Mouse (Mus musculus) heart, embryonic 14.5 days (tissue): ENCODE data around the gene Dnajc17. TPM values are rescaled to one million over a fixed set of nuclear protein-coding genes. Genes with fewer than 3 reads are reported as not detected.

Source experiments
- ATAC-seq: fragments of 200-750 bp; cut with Nextera tagmentation; 2 replicates; pipeline ENCODE4 v1.8.0; 2017; ENCODE audit warnings: low read depth, moderate TSS enrichment; ENCODE audit not compliant: insufficient number of reproducible peaks, insufficient read depth, low FRiP score
- H3K27ac ChIP-seq, 2 experiments: fragments of 200-500 bp in 1 of 2; fragments of 300-500 bp in 1 of 2; sonication (generic) in 1 of 2; replicated peaks in 1 of 2; 2 replicates each; pipeline ENCODE4 v1.5.1; 2012 to 2014; ENCODE audit warnings: low read depth in 2 of 2, low read length in 2 of 2, control low read depth in 1 of 2, mild to moderate bottlenecking in 1 of 2, mixed read lengths in 1 of 2; ENCODE audit not compliant: control insufficient read depth in 1 of 2, insufficient read depth in 1 of 2
- H3K27me3 ChIP-seq: fragments of 300-500 bp; sonication (generic); 2 replicates; pipeline ENCODE4 v1.6.1; 2014; ENCODE audit warnings: mild to moderate bottlenecking, low read length, control low read depth; ENCODE audit not compliant: control insufficient read depth, insufficient read depth
- H3K36me3 ChIP-seq: fragments of 300-500 bp; sonication (generic); 2 replicates; pipeline ENCODE4 v1.6.1; 2014; ENCODE audit warnings: mild to moderate bottlenecking, control low read depth, low read length, mixed read lengths; ENCODE audit not compliant: control insufficient read depth, insufficient read depth
- H3K4me1 ChIP-seq, 2 experiments: fragments of 200-500 bp in 1 of 2; fragments of 300-500 bp in 1 of 2; sonication (generic) in 1 of 2; 2 replicates each; pipeline ENCODE4 v1.6.1; 2012 to 2014; ENCODE audit warnings: low read length in 2 of 2, control low read depth in 1 of 2, mixed read lengths in 1 of 2; ENCODE audit not compliant: control insufficient read depth in 2 of 2, insufficient read depth in 2 of 2
- H3K4me2 ChIP-seq: fragments of 300-500 bp; sonication (generic); 2 replicates; pipeline ENCODE4 v1.6.1; 2014; ENCODE audit warnings: mild to moderate bottlenecking, low read length
- H3K4me3 ChIP-seq, 2 experiments: fragments of 200-500 bp in 1 of 2; fragments of 300-500 bp in 1 of 2; sonication (generic) in 1 of 2; 2 replicates each; pipeline ENCODE4 v1.5.1; 2012 to 2014; ENCODE audit warnings: low read length in 2 of 2, mild to moderate bottlenecking in 2 of 2, control low read depth in 1 of 2, low read depth in 1 of 2, moderate library complexity in 1 of 2; ENCODE audit not compliant: control insufficient read depth in 1 of 2, insufficient read depth in 1 of 2
- H3K9ac ChIP-seq: fragments of 300-500 bp; sonication (generic); 2 replicates; pipeline ENCODE4 v1.6.1; 2014; ENCODE audit warnings: mild to moderate bottlenecking, low read length
- H3K9me3 ChIP-seq: fragments of 300-500 bp; sonication (generic); 2 replicates; pipeline ENCODE4 v1.6.1; 2016; ENCODE audit warnings: low read length, control low read depth; ENCODE audit not compliant: control insufficient read depth
- WGBS: fragments of 180-500 bp; shearing (Covaris S2); extraction: QIAGEN DNeasy Blood & Tissue Kit; methylation state at CpG from one replicate; pipeline ENCODE4 v1.1.7; 2014; 5-methylcytosine and 5-hydroxymethylcytosine counted together
- polyA plus RNA-seq: library from polyadenylated mRNA; unstranded; fragments of >200 nt; fragmentation: Nextera tagmentation; extraction: Ambion mirVana; gene quantifications from 2 replicates; pipeline ENCODE4 v1.2.1, GENCODE M21; 2014

Gene Dnajc17
- polyA plus RNA-seq, 1 experiment from 2014 or later: 10.8 TPM

- no peak overlapping the region for H3K4me2 ChIP-seq
These were observed 50.8 kb downstream of the Dnajc17 start for GRCm38 (mm10) chr2:119157836-119158235.

GRCm38 (mm10) chr2:119156681-119157572 is 51.7 kb downstream of the Dnajc17 start, which contains the start of gene Rmdn3:
Gene Rmdn3, minus strand, starts transcription at chr2:119157034.
- H3K27me3 ChIP-seq: no peaks in the 10 kb centered on the region
- peaks cover 7 to 25% of the 10 kb centered on the region in 2 experiments for H3K4me1 ChIP-seq
- H3K4me2 ChIP-seq: peak within 1 kb of the TSS; percentile 89
- H3K27ac ChIP-seq: peak within 1 kb of the TSS; percentile 6 to 55; a peak in 3 of 4 replicates
- peak; percentile 75 for ATAC-seq
- H3K4me3 ChIP-seq: peak within 1 kb of the TSS; percentile 68 to 78
- H3K36me3 ChIP-seq: peaks cover 26% of the 10 kb centered on the region
- WGBS: under 1% methylated on average over 54 of the region's 57 CpGs
- H3K9me3 ChIP-seq: no peaks in the 10 kb centered on the region
- peak within 1 kb of the TSS; percentile 88 for H3K9ac ChIP-seq

More at GRCm38 (mm10) chr2:119157836-119158235, 50.8 kb downstream of the Dnajc17 start:
- Histone ChIP-seq H3K36me3 (peaks cover 17% of the 10 kb centered on the region), H3K4me3 (no peak overlapping the region), H3K9ac (no peak overlapping the region), H3K9me3 (no peaks in the 10 kb centered on the region), H3K4me1 (peaks cover 5 to 25% of the 10 kb centered on the region in 2 experiments), H3K27me3 (no peaks in the 10 kb centered on the region), H3K27ac (no peak overlapping the region)
- ATAC-seq: no peak

DNA sequence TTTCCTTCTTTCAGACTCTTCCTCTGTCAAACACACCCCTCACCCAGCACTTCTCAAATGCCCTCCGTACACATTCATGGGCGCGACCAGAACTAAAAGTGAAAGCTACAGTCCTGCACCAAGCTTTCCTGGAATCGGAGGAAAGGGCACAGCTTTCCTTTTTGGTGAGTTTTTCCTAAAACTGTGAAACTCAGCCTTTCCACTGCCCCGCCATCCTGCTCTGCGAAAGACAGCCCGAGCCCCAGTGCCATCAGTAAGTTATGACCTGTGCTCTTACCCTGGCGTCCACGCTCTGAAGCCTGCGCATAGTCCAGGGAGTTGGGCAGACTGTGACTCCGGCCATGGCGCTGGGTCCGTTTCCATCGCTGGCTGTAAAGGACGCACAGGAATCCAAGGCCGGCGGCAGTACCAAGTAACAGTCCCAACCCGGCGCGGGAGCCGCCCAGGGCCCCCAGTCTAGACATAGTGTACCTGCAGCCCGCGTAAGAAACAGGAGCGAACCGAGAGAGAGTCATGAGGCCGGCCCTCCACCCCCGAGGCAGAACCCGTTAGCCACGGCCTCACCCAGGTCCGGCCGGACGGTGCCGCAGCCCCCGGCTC is 52.4 kb downstream of the Dnajc17 start:
- Histone ChIP-seq H3K4me3 (peak overlapping the region; percentile 68 to 78), H3K36me3 (peaks cover 34% of the 10 kb centered on the region), H3K27ac (peak overlapping the region; percentile 6 to 55; a peak in 3 of 4 replicates), H3K9ac (peak overlapping the region; percentile 88), H3K27me3 (no peaks in the 10 kb centered on the region), H3K4me1 (peaks cover 5 to 19% of the 10 kb centered on the region in 2 experiments), H3K9me3 (no peaks in the 10 kb centered on the region), H3K4me2 (peak overlapping the region; percentile 89)
- peak; percentile 28; the same call in 1 of the 2 replicates for ATAC-seq
- 3% methylated on average over 34 of the region's 34 CpGs for WGBS

GRCm38 (mm10) chr2:119155388-119155787 is 53.2 kb downstream of the Dnajc17 start:
- Histone ChIP-seq H3K4me2 (peak overlapping the region; percentile 89), H3K27ac (no peak overlapping the region), H3K27me3 (no peaks in the 10 kb centered on the region), H3K4me3 (peak overlapping the region in 1 of 2 experiments; percentile 78; a peak in 1 of 4 replicates), H3K4me1 (peaks cover 2 to 16% of the 10 kb centered on the region in 2 experiments; a peak in 3 of 4 replicates), H3K36me3 (peaks cover 41% of the 10 kb centered on the region), H3K9me3 (no peaks in the 10 kb centered on the region), H3K9ac (peak overlapping the region; percentile 88; the same call in 1 of the 2 replicates)
- WGBS: 29% methylated on average over 9 of the region's 9 CpGs
- ATAC-seq: no peak

- WGBS: 73% methylated on average over 2 of the region's 2 CpGs
- no peak for ATAC-seq
- peaks cover 2 to 16% of the 10 kb centered on the region in 2 experiments; a peak in 3 of 4 replicates for H3K4me1 ChIP-seq
- H3K9me3 ChIP-seq: no peaks in the 10 kb centered on the region
- H3K9ac ChIP-seq: no peak overlapping the region
- no peak overlapping the region for H3K4me3 ChIP-seq
- no peak overlapping the region for H3K4me2 ChIP-seq
- H3K36me3 ChIP-seq: peaks cover 49% of the 10 kb centered on the region
- no peaks in the 10 kb centered on the region for H3K27me3 ChIP-seq
- no peak overlapping the region for H3K27ac ChIP-seq
These were observed 53.9 kb downstream of the Dnajc17 start for GRCm38 (mm10) chr2:119154683-119155082.

DNA sequence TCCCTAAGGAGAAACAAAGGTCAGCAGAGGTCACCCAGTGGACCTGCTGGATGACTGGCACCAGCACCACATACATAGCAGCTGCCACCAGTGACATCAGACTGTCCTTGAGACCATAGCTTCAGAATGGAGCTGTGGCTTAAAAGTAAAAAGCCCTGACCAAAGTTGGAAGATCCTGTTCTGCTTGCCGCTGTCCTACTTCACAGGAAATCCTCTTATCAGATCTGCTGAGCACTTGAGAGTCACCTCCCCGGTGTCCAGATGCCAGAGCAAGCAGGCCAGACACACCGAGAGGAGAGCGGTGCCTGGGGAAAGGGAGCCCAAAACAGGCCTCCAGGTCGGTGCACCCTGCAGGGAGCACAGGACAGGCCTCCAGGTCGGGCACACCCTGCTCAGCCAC is 56.3 kb downstream of the Dnajc17 start:
- no peak for ATAC-seq
- Histone ChIP-seq H3K4me2 (no peak overlapping the region), H3K9ac (no peak overlapping the region), H3K27me3 (no peaks in the 10 kb centered on the region), H3K9me3 (no peaks in the 10 kb centered on the region), H3K4me1 (peaks cover 2 to 12% of the 10 kb centered on the region in 2 experiments; a peak in 3 of 4 replicates), H3K27ac (no peak overlapping the region), H3K36me3 (peaks cover 73% of the 10 kb centered on the region), H3K4me3 (no peak overlapping the region)
- 32% methylated on average over 6 of the region's 6 CpGs for WGBS

DNA sequence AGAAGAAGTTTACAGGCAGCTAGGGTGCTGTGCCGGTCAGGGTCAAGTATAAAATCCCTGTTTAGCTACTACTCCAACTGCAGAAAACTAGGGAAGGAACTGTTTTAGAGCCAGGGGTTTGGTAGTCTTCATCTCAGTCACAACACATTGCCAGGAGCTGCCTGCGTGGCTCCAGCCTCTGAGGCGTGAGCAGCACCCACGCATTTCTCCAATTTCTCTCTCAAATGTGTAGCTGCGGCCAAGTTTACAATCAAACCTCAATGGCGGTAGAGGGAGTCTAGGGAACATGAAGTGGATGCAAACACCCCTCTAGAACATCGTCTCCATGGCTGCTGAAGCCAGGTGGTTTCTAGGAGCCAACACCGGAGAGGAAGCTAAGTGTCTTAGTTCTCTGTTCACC is 60.8 kb downstream of the Dnajc17 start:
- Histone ChIP-seq H3K27ac (no peak overlapping the region; a peak in 1 of 4 replicates), H3K4me2 (no peak overlapping the region), H3K4me1 (peaks cover 0 to 2% of the 10 kb centered on the region in 2 experiments; a peak in 1 of 4 replicates), H3K9ac (no peak overlapping the region), H3K9me3 (peaks cover 3% of the 10 kb centered on the region; the same call in 1 of the 2 replicates), H3K36me3 (peaks cover 100% of the 10 kb centered on the region), H3K27me3 (no peaks in the 10 kb centered on the region), H3K4me3 (no peak overlapping the region)
- no peak for ATAC-seq
- WGBS: 83% methylated on average over 8 of the region's 8 CpGs
